Mouse (Mus musculus): Measurements from ENCODE around the gene Lcn3. TPM values are rescaled to one million over a fixed set of nuclear protein-coding genes. Genes with fewer than 3 reads are reported as not detected.

Lcn3 gene
- polyA plus RNA-seq (2012; rRNA removed), result not detected in 2 replicates

DNA sequence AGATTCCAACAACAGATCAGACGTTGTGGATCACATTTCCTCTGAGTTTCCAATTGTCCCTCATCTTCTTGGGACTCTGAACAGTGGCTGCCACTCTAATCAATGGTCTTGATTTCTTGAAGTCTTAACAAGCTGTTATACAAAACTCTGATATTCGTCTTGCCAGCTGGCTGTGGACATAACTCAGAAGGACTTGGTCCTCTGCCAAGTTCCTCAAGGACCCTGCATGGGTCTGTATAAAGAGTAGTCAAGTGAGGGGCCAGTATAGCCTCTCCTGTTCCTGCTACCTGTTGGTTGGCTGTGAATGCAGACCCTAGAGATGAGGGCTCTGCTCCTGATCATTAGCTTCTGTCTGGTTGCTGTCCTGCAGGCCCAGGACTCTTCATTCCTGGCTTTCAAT is at the start of gene Lcn3:
TSS of gene Lcn3 (plus strand) at position 301 of the 400 bp plus-strand sequence.

DNA sequence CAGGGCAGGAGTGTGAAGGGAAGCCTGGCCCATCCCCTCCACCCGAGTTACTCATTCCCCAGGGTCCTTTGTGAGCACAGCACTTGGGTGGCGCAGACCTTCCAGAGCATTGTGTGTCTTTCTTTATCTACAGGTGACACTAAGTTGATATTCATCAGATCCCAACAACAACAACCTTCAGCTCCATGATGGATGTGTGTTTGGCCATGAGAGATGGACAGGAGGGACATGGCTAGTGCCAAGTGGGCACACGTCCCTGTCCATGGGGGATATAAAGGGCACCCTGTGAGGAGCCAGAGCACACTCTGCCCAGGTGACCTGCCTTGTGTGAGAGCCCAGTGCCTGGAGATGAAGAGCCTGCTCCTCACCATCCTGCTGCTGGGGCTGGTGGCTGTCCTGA is 28.7 kb upstream of the Lcn3 start, which contains the start of gene Obp2b:
TSS of gene Obp2b (plus strand) at position 301 of the 400 bp plus-strand sequence.

DNA sequence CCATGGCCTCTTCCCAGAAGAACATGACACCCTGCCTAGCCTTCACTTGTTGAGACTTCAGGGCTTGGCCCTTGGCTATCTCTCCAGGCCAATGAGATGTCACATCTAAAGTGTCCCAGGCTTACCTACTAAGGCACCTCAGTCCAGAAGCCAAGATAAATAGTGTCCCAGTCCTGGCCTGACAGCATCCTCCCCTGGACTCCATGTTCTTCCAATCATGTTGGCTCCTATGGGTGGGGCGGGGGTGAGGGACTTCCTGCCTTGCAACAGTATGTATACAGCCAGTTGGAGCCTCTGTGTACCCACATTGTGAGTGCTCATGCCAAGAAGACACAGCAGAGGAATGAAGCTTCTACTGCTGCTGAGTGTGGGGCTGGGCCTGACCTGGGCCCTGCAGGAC is 11.3 kb downstream of the Lcn3 start, which contains the start of gene Lcn11:
TSS of gene Lcn11 (plus strand) at position 301 of the 400 bp plus-strand sequence.

DNA sequence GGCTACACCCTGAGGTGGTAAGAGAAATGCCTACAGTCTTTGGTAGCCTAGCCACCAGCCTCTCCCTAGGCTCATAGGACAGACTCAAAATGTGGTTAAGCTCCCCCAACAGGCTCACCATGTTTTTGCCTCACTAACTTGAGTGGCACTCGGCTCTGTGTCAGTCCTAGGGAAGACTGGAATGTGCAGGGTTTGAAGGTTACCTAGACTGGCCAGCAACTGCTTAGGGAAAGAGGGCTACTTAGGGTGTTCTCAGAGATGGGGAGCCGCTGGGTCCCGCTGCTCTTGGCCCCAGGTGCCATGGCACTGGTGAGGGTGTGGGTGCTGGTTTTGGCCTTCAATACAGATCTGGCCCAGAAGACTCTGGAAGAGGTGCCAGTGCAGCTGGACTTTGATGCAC is 16.6 kb downstream of the Lcn3 start, which contains the start of gene Gm13539:
TSS of gene Gm13539 (plus strand) at position 301 of the 400 bp plus-strand sequence.

DNA sequence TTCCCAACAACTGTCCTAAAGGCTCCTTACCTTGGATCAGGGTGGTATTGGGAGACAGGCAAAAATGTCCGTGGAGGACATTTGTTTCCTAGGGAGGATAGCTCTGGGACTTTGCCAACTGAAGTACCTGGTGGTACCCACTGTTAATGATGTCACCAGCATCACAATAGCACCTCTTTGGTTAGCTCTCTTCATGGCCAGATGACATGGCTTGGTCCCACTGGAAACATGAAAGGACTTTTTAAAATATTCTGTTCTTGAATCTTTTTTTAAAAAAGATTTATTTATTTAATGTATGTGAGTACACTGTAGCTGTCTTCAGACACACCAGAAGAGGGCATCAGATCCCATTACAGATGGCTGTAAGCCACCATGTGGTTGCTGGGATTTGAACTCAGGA is 50.4 kb downstream of the Lcn3 start, which contains the start of gene Glt6d1:
TSS of gene Glt6d1 (minus strand) at position 101 of the 400 bp plus-strand sequence.

Other genes with a start within 250 kb of the Lcn3 start
- gene Traf2, start 218.6 kb upstream of the Lcn3 start, polyA plus RNA-seq (2012; rRNA removed), result 9.5 and 10.1 TPM in 2 replicates
- 200 and 205 TPM in 2 replicates for gene Edf1, start 207.7 kb upstream of the Lcn3 start, polyA plus RNA-seq (2012; rRNA removed)
- 2.7 and 2.8 TPM in 2 replicates for gene Mamdc4, start 190.7 kb upstream of the Lcn3 start, polyA plus RNA-seq (2012; rRNA removed)
- 149 and 150 TPM in 2 replicates for gene Phpt1, start 190.3 kb upstream of the Lcn3 start, polyA plus RNA-seq (2012; rRNA removed)
- gene Ajm1, start 183.8 kb upstream of the Lcn3 start, polyA plus RNA-seq (2012; rRNA removed), result 32.4 and 41.2 TPM in 2 replicates
- gene Rabl6, start 157.0 kb upstream of the Lcn3 start, polyA plus RNA-seq (2012; rRNA removed), result 79.9 and 82.9 TPM in 2 replicates
- 0.04 TPM in 1 of 2 replicates, not detected in the other for gene Ccdc183, start 147.9 kb upstream of the Lcn3 start, polyA plus RNA-seq (2012; rRNA removed)
- gene Tmem141, start 143.6 kb upstream of the Lcn3 start, polyA plus RNA-seq (2012; rRNA removed), result 47.6 and 54.3 TPM in 2 replicates
- gene Fcna, start 137.5 kb upstream of the Lcn3 start, polyA plus RNA-seq (2012; rRNA removed), result 1.3 and 2.2 TPM in 2 replicates
- gene Lcn8, start 112.4 kb upstream of the Lcn3 start, polyA plus RNA-seq (2012; rRNA removed), result not detected in 2 replicates
- gene Lcn5, start 107.6 kb upstream of the Lcn3 start, polyA plus RNA-seq (2012; rRNA removed), result not detected in 2 replicates
- not detected in 2 replicates for gene Lcn6, start 88.8 kb upstream of the Lcn3 start, polyA plus RNA-seq (2012; rRNA removed)
- gene Lcn10, start 82.8 kb upstream of the Lcn3 start, polyA plus RNA-seq (2012; rRNA removed), result not detected in 2 replicates
- not detected in 2 replicates for gene Obp2a, start 65.5 kb upstream of the Lcn3 start, polyA plus RNA-seq (2012; rRNA removed)
- gene Bmyc, start 58.8 kb upstream of the Lcn3 start, polyA plus RNA-seq (2012; rRNA removed), result 64.8 and 76.6 TPM in 2 replicates
- gene Obp2b, start 28.6 kb upstream of the Lcn3 start, polyA plus RNA-seq (2012; rRNA removed), result not detected in 2 replicates
- gene Lcn11, start 11.4 kb downstream of the Lcn3 start, polyA plus RNA-seq (2012; rRNA removed), result not detected in 2 replicates
- not detected in 2 replicates for gene Gm13539, start 16.7 kb downstream of the Lcn3 start, polyA plus RNA-seq (2012; rRNA removed)
- not detected in 2 replicates for gene Glt6d1, start 50.3 kb downstream of the Lcn3 start, polyA plus RNA-seq (2012; rRNA removed)
- gene Lcn9, start 57.6 kb downstream of the Lcn3 start, polyA plus RNA-seq (2012; rRNA removed), result not detected in 2 replicates
- 0.05 TPM in 1 of 2 replicates, not detected in the other for gene Sohlh1, start 81.7 kb downstream of the Lcn3 start, polyA plus RNA-seq (2012; rRNA removed)
- 90.7 and 96.1 TPM in 2 replicates for gene Kcnt1, start 98.2 kb downstream of the Lcn3 start, polyA plus RNA-seq (2012; rRNA removed)
- 42.6 and 49.3 TPM in 2 replicates for gene Camsap1, start 217.7 kb downstream of the Lcn3 start, polyA plus RNA-seq (2012; rRNA removed)

Measured in central nervous system, embryonic 18 days (tissue).